Mouse (Mus musculus) heart, embryonic 11.5 days (tissue): ENCODE measurements at regions not wholly inside any gene's neighbourhood (a gene's known extent, or its start where the extent isn't known, plus 50 kb on each side); places are given as distances from the start of the nearest gene placed in this dataset.

Experiments used
- ATAC-seq: fragments of 200-750 bp; cut with Nextera tagmentation; replicated peaks from 2 replicates; pipeline ENCODE4 v1.8.0; 2017; ENCODE audit warnings: moderate library complexity; ENCODE audit not compliant: insufficient number of reproducible peaks, low FRiP score, low TSS enrichment
- H3K27ac ChIP-seq: fragments of 300-500 bp; sonication (generic); 2 replicates; pipeline ENCODE4 v1.5.1; 2014; ENCODE audit warnings: mild to moderate bottlenecking, low read depth, low read length
- H3K27me3 ChIP-seq: fragments of 300-500 bp; sonication (generic); 2 replicates; pipeline ENCODE4 v1.6.1; 2014; ENCODE audit warnings: mild to moderate bottlenecking, low read length, mixed read lengths; ENCODE audit not compliant: control insufficient read depth, insufficient read depth
- H3K36me3 ChIP-seq: fragments of 300-500 bp; sonication (generic); 2 replicates; pipeline ENCODE4 v1.6.1; 2014; ENCODE audit warnings: mild to moderate bottlenecking, low read length, moderate library complexity, mixed read lengths; ENCODE audit not compliant: control insufficient read depth, insufficient read depth
- H3K4me1 ChIP-seq: fragments of 300-500 bp; sonication (generic); 2 replicates; pipeline ENCODE4 v1.6.1; 2014; ENCODE audit warnings: low read length; ENCODE audit not compliant: control insufficient read depth, insufficient read depth
- H3K4me2 ChIP-seq: fragments of 300-500 bp; sonication (generic); 2 replicates; pipeline ENCODE4 v1.6.1; 2014; ENCODE audit warnings: mild to moderate bottlenecking, moderate library complexity
- H3K4me3 ChIP-seq: fragments of 300-500 bp; sonication (generic); 2 replicates; pipeline ENCODE4 v1.5.1; 2014; ENCODE audit warnings: low read depth, low read length
- H3K9ac ChIP-seq: fragments of 300-500 bp; sonication (generic); 2 replicates; pipeline ENCODE4 v1.6.1; 2014; ENCODE audit warnings: mild to moderate bottlenecking, low read depth, low read length, moderate library complexity
- H3K9me3 ChIP-seq: fragments of 300-500 bp; sonication (generic); replicated peaks from 2 replicates; pipeline ENCODE4 v1.6.1; 2016; ENCODE audit warnings: low read length; ENCODE audit not compliant: control insufficient read depth
- WGBS: fragments of 180-500 bp; shearing (Covaris S2); extraction: QIAGEN DNeasy Blood & Tissue Kit; methylation state at CpG from one replicate; pipeline ENCODE4 v1.1.7; 2014; ENCODE audit not compliant: insufficient replicate concordance; 5-methylcytosine and 5-hydroxymethylcytosine counted together

DNA sequence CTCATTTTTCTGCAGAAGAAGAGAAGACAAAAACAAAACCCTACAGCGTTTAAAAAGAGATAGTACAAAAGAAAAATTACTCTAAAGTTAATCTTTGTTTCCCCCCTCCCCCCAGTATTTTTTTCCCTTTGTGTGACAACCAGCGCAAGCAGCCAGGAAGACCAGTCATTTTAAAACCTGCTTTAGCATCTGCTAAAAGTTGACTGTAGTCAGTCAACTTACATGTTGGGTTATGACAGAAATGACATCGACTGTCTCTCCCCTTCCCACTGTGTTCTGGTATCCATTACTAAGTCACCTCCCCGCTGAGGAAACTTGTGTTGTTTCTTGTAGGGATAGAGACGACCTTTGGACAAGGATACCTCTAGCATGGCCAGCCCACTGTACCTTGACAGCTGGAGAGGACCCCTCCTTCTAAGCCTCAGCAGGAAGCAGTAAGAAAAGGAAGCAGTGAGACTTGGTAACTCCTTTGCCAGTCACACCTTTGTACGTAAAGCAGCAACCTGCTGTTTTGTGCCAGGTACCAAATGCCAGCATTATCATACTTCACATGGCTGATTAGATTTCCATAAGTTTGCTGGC, 1384.9 kb downstream of the Gsdmc2 start:
- Histone ChIP-seq H3K4me2 (no peak overlapping the region), H3K4me1 (no peaks in the 10 kb centered on the region), H3K27me3 (no peaks in the 10 kb centered on the region), H3K36me3 (no peaks in the 10 kb centered on the region), H3K27ac (no peak overlapping the region), H3K9ac (no peak overlapping the region), H3K4me3 (no peak overlapping the region), H3K9me3 (no peaks in the 10 kb centered on the region)
- 56% methylated on average over 6 of the region's 6 CpGs for WGBS
- no peak for ATAC-seq

GRCm38 (mm10) chr15:62457990-62458389, 1387.0 kb downstream of the Gsdmc2 start:
- WGBS = 36% methylated on average over 2 of the region's 2 CpGs
- Histone ChIP-seq H3K36me3 (no peaks in the 10 kb centered on the region), H3K27me3 (no peaks in the 10 kb centered on the region), H3K9ac (no peak overlapping the region), H3K4me3 (no peak overlapping the region), H3K9me3 (no peaks in the 10 kb centered on the region), H3K4me2 (no peak overlapping the region), H3K4me1 (no peaks in the 10 kb centered on the region), H3K27ac (no peak overlapping the region)
- no peak for ATAC-seq

DNA sequence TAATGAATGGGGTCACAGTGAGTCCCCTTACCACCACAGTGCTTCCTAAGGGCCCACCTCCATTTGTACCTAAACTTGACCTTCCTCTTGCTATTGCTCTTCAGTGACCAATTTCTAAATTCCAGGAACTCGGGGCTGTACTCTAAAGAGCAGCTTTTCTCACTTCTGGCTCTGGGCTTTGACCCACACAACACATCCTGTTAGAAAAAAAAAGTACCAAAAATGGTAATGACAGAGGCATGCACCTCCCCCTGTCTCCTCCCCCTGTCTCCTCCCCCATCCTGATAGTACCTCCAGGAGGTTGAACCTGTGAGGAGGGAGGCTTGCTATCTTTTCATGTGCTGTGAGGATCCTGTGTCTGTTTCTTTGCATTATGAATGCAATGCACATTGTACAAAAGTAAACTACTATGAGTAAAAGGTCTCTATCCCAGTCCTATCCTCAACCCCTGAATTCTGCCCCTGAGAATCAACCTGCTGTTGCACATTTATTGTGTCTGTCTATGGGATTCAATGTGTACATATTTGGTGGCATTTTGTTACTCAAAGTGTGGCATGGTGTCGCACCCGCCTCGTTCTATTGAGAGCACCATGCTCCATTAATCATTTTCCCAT, 1387.8 kb downstream of the Gsdmc2 start:
- no peak for ATAC-seq
- 68% methylated on average over 4 of the region's 4 CpGs for WGBS
- no peak overlapping the region for H3K4me3 ChIP-seq
- H3K9ac ChIP-seq = no peak overlapping the region
- no peaks in the 10 kb centered on the region for H3K4me1 ChIP-seq
- no peaks in the 10 kb centered on the region for H3K36me3 ChIP-seq
- no peak overlapping the region for H3K4me2 ChIP-seq
- no peaks in the 10 kb centered on the region for H3K9me3 ChIP-seq
- H3K27me3 ChIP-seq = no peaks in the 10 kb centered on the region
- H3K27ac ChIP-seq = no peak overlapping the region

GRCm38 (mm10) chr15:62456020-62456419, 1389.0 kb downstream of the Gsdmc2 start:
- H3K9me3 ChIP-seq = no peaks in the 10 kb centered on the region
- H3K4me3 ChIP-seq = no peak overlapping the region
- no peaks in the 10 kb centered on the region for H3K27me3 ChIP-seq
- H3K4me1 ChIP-seq = no peaks in the 10 kb centered on the region
- ATAC-seq = no peak
- H3K9ac ChIP-seq = no peak overlapping the region
- H3K27ac ChIP-seq = no peak overlapping the region
- H3K36me3 ChIP-seq = no peaks in the 10 kb centered on the region
- no peak overlapping the region for H3K4me2 ChIP-seq
- 84% methylated on average over 1 of the region's 1 CpGs for WGBS

- no peak overlapping the region for H3K4me3 ChIP-seq
- 84% methylated on average over 3 of the region's 3 CpGs for WGBS
Observed at GRCm38 (mm10) chr15:62448116-62448515, 1396.9 kb downstream of the Gsdmc2 start.

GRCm38 (mm10) chr15:62439211-62439610, 1405.8 kb downstream of the Gsdmc2 start:
- ATAC-seq = no peak
- Histone ChIP-seq H3K4me3 (no peak overlapping the region), H3K9me3 (no peaks in the 10 kb centered on the region), H3K4me1 (no peaks in the 10 kb centered on the region), H3K27ac (no peak overlapping the region), H3K27me3 (no peaks in the 10 kb centered on the region), H3K36me3 (no peaks in the 10 kb centered on the region), H3K9ac (no peak overlapping the region), H3K4me2 (no peak overlapping the region)
- WGBS = 73% methylated on average over 5 of the region's 5 CpGs

More at GRCm38 (mm10) chr15:62448116-62448515, 1396.9 kb downstream of the Gsdmc2 start:
- Histone ChIP-seq H3K9ac (no peak overlapping the region), H3K4me2 (no peak overlapping the region), H3K36me3 (no peaks in the 10 kb centered on the region), H3K27me3 (no peaks in the 10 kb centered on the region), H3K9me3 (no peaks in the 10 kb centered on the region), H3K27ac (no peak overlapping the region), H3K4me1 (no peaks in the 10 kb centered on the region)
- ATAC-seq = no peak

- ATAC-seq = no peak
- Histone ChIP-seq H3K27ac (no peak overlapping the region), H3K27me3 (no peaks in the 10 kb centered on the region), H3K4me3 (no peak overlapping the region), H3K9me3 (no peaks in the 10 kb centered on the region), H3K4me1 (no peaks in the 10 kb centered on the region), H3K9ac (no peak overlapping the region), H3K36me3 (no peaks in the 10 kb centered on the region), H3K4me2 (no peak overlapping the region)
- WGBS = 81% methylated on average over 5 of the region's 5 CpGs
Observed at GRCm38 (mm10) chr15:62436631-62437030, 1408.3 kb downstream of the Gsdmc2 start.

GRCm38 (mm10) chr15:62435141-62435680, 1409.8 kb downstream of the Gsdmc2 start:
- no peak overlapping the region for H3K9ac ChIP-seq
- no peak for ATAC-seq
- no peaks in the 10 kb centered on the region for H3K27me3 ChIP-seq
- no peaks in the 10 kb centered on the region for H3K36me3 ChIP-seq
- no peaks in the 10 kb centered on the region for H3K9me3 ChIP-seq
- H3K4me2 ChIP-seq = no peak overlapping the region
- no peak overlapping the region for H3K4me3 ChIP-seq
- H3K4me1 ChIP-seq = no peaks in the 10 kb centered on the region
- 82% methylated on average over 4 of the region's 4 CpGs for WGBS
- H3K27ac ChIP-seq = no peak overlapping the region

DNA sequence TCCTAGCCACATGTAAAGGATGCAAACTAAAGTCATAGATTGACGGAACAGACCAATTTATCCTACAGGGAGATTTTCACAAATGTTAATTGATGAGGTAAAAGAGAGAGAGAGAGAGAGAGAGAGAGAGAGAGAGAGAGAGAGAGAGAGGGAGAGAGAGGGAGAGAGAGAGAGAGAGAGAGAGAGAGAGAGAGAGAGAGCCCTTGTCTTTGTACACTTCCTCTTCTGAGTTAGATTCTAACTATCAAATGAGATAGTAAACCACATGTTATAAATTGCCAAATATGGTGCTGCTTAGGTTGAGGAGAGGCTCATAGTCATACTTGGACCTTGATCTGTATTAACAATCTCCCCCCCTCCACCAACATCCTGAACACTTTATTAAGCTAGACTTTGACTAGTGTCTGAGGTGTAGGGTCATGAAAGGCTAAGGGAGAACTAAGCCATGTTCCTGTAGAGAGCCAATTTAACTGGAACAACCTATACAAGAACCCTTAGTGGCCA, 1412.2 kb downstream of the Gsdmc2 start:
- ATAC-seq = no peak
- H3K27me3 ChIP-seq = no peaks in the 10 kb centered on the region
- H3K9ac ChIP-seq = no peak overlapping the region
- H3K4me3 ChIP-seq = no peak overlapping the region
- no peak overlapping the region for H3K27ac ChIP-seq
- 79% methylated on average over 1 of the region's 1 CpGs for WGBS
- no peaks in the 10 kb centered on the region for H3K36me3 ChIP-seq
- no peaks in the 10 kb centered on the region for H3K4me1 ChIP-seq
- no peak overlapping the region for H3K4me2 ChIP-seq
- no peaks in the 10 kb centered on the region for H3K9me3 ChIP-seq
